Comparison of ENCODE assay signal across 32 mouse cellular contexts in the genomic region with DNA sequence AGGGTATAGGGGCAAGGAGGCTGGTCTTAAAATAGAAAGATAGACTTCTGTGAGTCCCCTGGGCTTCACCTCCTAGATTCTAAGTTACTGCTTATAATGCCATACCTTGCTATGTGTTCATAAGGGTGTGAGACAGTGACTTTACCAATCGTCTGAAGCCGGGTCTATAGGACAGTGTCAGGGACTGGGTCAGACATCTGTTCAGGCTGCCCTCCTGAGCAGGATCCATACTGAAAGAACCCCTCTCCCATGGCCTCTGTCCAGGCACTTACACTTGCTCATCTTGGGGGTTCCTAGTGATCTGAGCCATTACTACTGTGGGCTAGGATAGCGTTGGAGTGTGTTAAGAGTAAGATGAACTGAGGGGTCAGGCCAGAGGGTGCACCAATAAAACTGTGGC. TPM values are rescaled to one million over a fixed set of nuclear protein-coding genes. Genes with fewer than 3 reads are reported as not detected.
"Had no signal": no experiment of that assay in that cellular context is flagged by ENCODE, and none has a peak within 500 bp of the region (broad histone marks: within the 10 kb centered on the region; RNA-seq: fewer than 3 reads in every experiment).

No protein-coding gene starts in this region.

- ATAC-seq: forebrain, embryonic 13.5 days; forebrain, embryonic 14.5 days; forebrain, embryonic 15.5 days; forebrain, embryonic 16.5 days; forebrain, postnatal 0 days had no signal

- H3K27me3 ChIP-seq: embryonic facial prominence, embryonic 13.5 days; embryonic facial prominence, embryonic 15.5 days; forebrain, embryonic 12.5 days; forebrain, embryonic 13.5 days; forebrain, embryonic 15.5 days had no signal

- H3K4me2 ChIP-seq: embryonic facial prominence, embryonic 13.5 days; embryonic facial prominence, embryonic 15.5 days; forebrain, embryonic 12.5 days; forebrain, embryonic 13.5 days; forebrain, embryonic 15.5 days had no signal

- H3K9me3 ChIP-seq: embryonic facial prominence, embryonic 13.5 days; embryonic facial prominence, embryonic 15.5 days; forebrain, embryonic 10.5 days; forebrain, embryonic 12.5 days; forebrain, embryonic 13.5 days; forebrain, embryonic 15.5 days; heart, embryonic 10.5 days had no signal

- H3K27ac ChIP-seq: embryonic facial prominence, embryonic 13.5 days; embryonic facial prominence, embryonic 15.5 days; forebrain, embryonic 10.5 days; forebrain, embryonic 12.5 days; forebrain, embryonic 13.5 days; forebrain, embryonic 15.5 days; gastrocnemius, adult 2 months; heart, adult 2 months; heart, embryonic 10.5 days had no signal

- H3K9ac ChIP-seq: embryonic facial prominence, embryonic 13.5 days; embryonic facial prominence, embryonic 15.5 days; forebrain, embryonic 12.5 days; forebrain, embryonic 13.5 days; forebrain, embryonic 15.5 days; forebrain, postnatal 0 days had no signal

- H3K4me3 ChIP-seq: embryonic facial prominence, embryonic 13.5 days; embryonic facial prominence, embryonic 15.5 days; erythroblast, embryonic 14.5 days; forebrain, embryonic 10.5 days; forebrain, embryonic 12.5 days; forebrain, embryonic 13.5 days; forebrain, embryonic 15.5 days; gastrocnemius, adult 2 months; heart, adult 2 months; heart, embryonic 10.5 days had no signal

- H3K4me1 ChIP-seq: embryonic facial prominence, embryonic 13.5 days; embryonic facial prominence, embryonic 15.5 days; forebrain, embryonic 10.5 days; forebrain, embryonic 12.5 days; forebrain, embryonic 13.5 days; forebrain, embryonic 15.5 days; heart, embryonic 10.5 days had no signal

- DNase-seq: cerebellum, adult 2 months; cerebellum, adult 8-10 months; cerebellum, adult 9-10 months; cerebellum, adult 9-11 months; cerebellum, postnatal 10 days; cerebellum, postnatal 14 days; cerebellum, postnatal 25 days; cerebellum, postnatal 36 days; embryo, embryonic 11 days; forebrain, postnatal 0 days; gastrocnemius, adult 2 months; gastrocnemius, postnatal 10 days; gastrocnemius, postnatal 14 days; gastrocnemius, postnatal 25 days; gastrocnemius, postnatal 36 days; heart, adult 18-20 months; heart, adult 2 months had no signal

RNA-seq across cellular contexts. Expression of a gene that starts 34.7 kb away (rescaled TPM):
- total RNA-seq: forebrain, postnatal 0 days; gastrocnemius, adult 18-20 months; gastrocnemius, adult 2 months; gastrocnemius, adult 8-10 months; gastrocnemius, postnatal 14 days; gastrocnemius, postnatal 25 days; gastrocnemius, postnatal 36 days; gastrocnemius, postnatal 4 days; granulocyte monocyte progenitor cell, adult 5-6 weeks had no signal
- polyA plus RNA-seq: embryonic facial prominence, embryonic 14.5 days; erythroblast, embryonic 14.5 days; forebrain, embryonic 13.5 days had no signal

RNA-seq across cellular contexts. Expression of a gene that starts 49.6 kb away (rescaled TPM):
- total RNA-seq: granulocyte monocyte progenitor cell, adult 5-6 weeks had no signal
